Mouse (Mus musculus) bone marrow macrophage, adult 2 months (primary cell): ENCODE results near the gene Slc38a8. TPM values are rescaled to one million over a fixed set of nuclear protein-coding genes. Genes with fewer than 3 reads are reported as not detected.

Source experiments
- H3K27ac ChIP-seq: 2 replicates; pipeline ENCODE4 v1.5.1; 2012; ENCODE audit warnings: low read depth, low read length; ENCODE audit not compliant: insufficient read depth
- H3K4me1 ChIP-seq: 2 replicates; pipeline ENCODE4 v1.6.1; 2012; ENCODE audit warnings: low read length; ENCODE audit not compliant: control insufficient read depth, insufficient read depth
- H3K4me3 ChIP-seq: 2 replicates; pipeline ENCODE4 v1.5.1; 2012; ENCODE audit warnings: mild to moderate bottlenecking, low read length, moderate library complexity; ENCODE audit not compliant: insufficient read depth
- CTCF ChIP-seq: IDR thresholded peaks from 2 replicates; pipeline ENCODE4 v1.5.1; 2012; ENCODE audit warnings: low read depth, mild to moderate bottlenecking, low read length, moderate library complexity
- POLR2A ChIP-seq: IDR thresholded peaks from 2 replicates; pipeline ENCODE4 v1.6.1; 2012; ENCODE audit warnings: mild to moderate bottlenecking, low read depth, low read length, borderline replicate concordance
- polyA plus RNA-seq: library from polyadenylated mRNA; stranded (reverse); fragments of >200 nt; gene quantifications from 2 replicates; pipeline ENCODE4 v1.2.4, GENCODE M21; 2012; ENCODE audit not compliant: missing spikeins, insufficient read depth, insufficient read length

Gene Slc38a8
- polyA plus RNA-seq, result not detected in 2 replicates

DNA sequence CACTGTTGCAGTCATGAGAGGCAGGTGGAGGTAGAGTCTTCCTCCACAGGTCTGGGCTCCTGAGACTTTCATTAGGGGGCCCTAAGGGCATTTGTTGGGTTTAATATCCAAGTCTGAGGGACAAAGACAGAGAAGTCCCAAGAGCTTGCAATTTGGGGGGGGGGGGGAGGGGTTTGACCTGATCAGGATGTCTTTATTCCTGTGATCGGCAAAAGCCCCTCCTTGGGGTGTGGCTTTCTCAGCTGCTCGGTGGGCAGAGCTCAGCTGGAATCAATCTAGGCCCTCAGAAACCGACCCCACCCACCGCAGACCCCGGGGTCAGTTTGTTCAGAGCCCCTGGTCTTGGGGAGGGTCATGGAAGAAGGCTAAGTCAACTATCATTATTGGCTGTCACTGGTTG is at the start of gene Slc38a8:
Gene Slc38a8, minus strand, starts transcription at position 101 of the 400 bp plus-strand sequence.
- Histone ChIP-seq H3K4me3 (no peak within 1 kb of the TSS), H3K27ac (no peak within 1 kb of the TSS), H3K4me1 (no peaks in the 10 kb centered on the region)
- no peak for TF ChIP-seq CTCF
- no peak for TF ChIP-seq POLR2A

DNA sequence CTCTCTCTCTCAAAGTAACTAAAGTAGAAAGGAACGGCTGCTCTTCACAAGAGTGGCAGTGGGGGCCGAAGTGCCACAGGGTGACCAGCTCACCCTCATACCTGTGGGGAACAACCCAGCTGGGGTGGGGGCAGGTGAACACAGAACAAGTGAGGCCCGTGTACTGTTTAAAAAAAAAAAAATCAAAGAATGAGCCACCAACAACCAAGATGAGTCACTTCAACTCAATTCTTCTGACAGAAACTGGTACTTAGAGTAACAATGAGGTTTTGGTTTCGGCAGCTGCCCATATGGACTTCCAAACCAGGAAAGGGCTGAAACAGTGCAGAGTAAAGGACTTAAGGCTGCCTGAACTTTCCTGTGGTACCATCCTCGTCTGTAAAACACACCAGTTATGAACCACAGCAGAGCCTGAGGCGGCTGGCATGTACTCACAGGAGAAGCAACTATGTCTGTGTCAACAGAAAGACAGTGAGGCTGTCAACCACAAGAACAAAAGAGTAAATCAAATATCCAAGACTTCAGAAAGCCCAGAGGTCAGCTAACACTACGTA is 47.1 kb upstream of the Slc38a8 start:
- no peak overlapping the region for H3K4me3 ChIP-seq
- TF ChIP-seq POLR2A (no peak), CTCF (no peak)
- no peak overlapping the region for H3K27ac ChIP-seq
- H3K4me1 ChIP-seq, result peaks cover 22% of the 10 kb centered on the region

DNA sequence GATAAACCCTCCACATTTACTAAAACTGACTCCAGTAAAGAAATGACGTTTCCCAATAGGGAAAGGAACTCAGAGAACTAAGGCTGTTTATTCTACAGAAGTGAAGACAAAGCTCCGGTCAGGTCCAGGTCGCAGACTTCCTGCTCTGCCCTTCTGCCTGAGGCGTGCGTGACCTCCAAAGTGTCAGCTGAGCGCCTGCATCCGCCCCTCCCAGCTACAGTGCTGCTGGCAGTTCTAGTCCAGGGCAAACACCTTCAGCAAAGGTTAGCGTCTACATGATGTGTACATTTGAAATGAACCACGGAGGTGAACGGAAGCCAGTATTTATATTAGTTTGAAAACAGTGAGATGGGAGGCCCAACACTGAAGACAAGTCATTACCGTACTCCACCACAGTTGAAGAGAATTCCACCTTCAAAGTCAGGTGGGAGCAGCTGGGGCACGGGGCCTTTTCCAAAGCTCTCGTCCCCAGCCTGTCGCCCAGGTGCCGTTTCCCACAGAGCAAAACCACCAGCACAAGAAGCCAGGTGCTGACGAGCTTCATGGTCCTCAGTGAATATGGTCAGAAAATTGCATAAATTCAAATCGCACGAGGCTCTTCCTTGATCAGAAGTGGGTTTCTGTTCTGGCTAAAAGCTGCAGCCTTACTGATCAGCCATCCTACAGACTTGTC is 45.7 kb upstream of the Slc38a8 start:
- Histone ChIP-seq H3K4me1 (peaks cover 13% of the 10 kb centered on the region), H3K4me3 (no peak overlapping the region), H3K27ac (no peak overlapping the region)
- no peak for TF ChIP-seq POLR2A
- TF ChIP-seq CTCF, result no peak

DNA sequence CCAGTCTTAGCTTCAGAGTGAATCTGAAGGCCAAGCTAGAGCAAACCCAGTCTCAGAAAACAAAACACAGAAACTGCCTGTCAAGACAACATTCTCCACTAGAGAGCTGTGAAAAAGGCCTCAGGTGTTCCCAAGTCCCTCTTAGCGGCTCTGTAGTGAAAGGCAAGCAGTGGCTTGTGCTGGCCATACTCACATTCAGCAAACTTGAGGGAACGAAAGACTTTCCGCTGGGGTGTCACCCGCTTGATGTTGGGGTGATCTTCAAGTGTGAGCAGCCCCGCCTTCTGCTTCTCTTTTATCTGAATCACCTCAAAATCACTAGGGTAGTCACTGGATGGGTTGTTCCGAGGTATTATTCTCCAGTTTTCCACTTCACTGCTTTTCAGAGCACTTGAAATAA is 44.3 kb upstream of the Slc38a8 start:
- TF ChIP-seq CTCF (no peak), POLR2A (no peak)
- no peak overlapping the region for H3K27ac ChIP-seq
- H3K4me1 ChIP-seq, result peaks cover 1% of the 10 kb centered on the region; the same call in 1 of the 2 replicates
- no peak overlapping the region for H3K4me3 ChIP-seq

DNA sequence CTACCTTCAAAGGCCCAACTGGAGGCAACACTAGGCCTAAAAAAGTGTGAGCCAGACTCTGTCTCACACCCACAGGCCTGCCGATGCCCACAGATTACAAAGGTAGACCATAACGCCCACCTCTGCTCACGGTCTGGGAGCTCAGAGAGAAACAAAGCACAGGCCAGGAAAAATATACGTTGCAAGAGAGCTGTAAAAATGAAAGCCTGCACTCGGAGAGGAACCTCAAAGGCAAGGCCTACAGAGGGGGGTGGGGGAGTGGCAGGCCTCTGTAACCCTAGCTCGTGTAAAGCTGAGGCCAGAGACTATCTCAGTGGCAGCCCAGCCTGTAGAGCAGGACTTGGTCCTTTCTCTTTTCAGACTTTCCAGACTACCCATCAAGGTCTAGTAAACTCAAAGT is 43.7 kb upstream of the Slc38a8 start:
- no peak overlapping the region for H3K27ac ChIP-seq
- no peak overlapping the region for H3K4me3 ChIP-seq
- no peaks in the 10 kb centered on the region for H3K4me1 ChIP-seq
- TF ChIP-seq CTCF, result no peak
- no peak for TF ChIP-seq POLR2A

DNA sequence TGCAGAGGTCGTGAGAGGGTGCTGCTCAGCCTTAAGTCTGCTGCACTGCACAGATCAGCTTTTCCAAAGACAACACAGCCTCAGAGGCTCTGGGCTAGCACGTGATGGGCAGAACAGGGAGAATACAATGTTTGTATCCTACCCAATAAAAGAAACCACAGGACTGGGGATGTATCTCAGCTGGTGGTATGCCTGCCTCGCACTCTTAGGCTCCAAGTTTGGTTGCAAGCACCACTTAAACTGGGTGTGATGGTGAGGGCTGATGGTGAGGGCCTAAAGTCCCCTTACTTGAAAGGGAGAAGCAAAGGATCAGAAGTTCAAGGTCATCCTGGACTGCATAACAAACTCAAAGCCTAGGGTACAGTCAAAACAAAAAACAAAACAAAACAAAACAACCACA is 43.1 kb upstream of the Slc38a8 start:
- no peak for TF ChIP-seq CTCF
- TF ChIP-seq POLR2A, result no peak
- H3K27ac ChIP-seq, result no peak overlapping the region
- no peak overlapping the region for H3K4me3 ChIP-seq
- H3K4me1 ChIP-seq, result no peaks in the 10 kb centered on the region

DNA sequence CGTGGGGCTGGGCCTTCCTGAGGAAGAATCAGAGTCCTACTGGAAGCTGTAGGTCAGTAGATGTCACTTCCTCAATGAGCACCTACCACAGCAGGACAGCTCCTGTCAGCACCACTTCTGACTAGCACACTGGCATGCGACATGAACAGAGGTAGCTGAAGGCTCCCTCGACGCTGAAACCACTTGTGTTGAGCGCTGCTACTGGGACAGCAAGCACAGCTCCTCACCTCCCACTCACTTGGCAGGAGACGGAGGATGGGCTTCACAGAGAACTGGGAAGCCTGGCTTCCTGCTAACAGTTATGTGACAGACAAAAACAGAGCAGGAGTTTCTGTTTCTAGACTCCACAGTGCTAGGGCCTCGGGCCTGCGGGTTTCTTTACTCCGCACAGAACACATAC is 30.5 kb upstream of the Slc38a8 start:
- TF ChIP-seq CTCF (no peak), POLR2A (no peak)
- Histone ChIP-seq H3K4me1 (no peaks in the 10 kb centered on the region), H3K27ac (no peak overlapping the region), H3K4me3 (no peak overlapping the region)

DNA sequence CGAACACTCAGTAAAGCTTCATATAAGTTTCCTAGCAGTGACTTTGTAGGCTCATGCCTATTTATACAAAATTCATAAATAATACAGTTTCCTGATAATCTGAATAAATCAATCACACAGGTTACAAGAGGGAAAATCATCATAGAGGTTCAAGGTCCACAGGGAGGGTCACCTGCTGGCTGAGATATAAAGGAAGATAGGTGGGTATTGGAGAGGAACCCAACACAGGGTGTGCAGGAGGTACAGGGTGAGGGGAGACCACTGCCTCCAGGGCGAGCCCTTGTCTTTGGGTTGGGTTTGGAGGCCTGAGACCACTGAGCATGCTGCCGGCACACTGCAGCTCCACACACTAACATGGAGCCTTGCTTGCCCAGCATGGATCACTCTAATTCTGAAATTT is 29.9 kb upstream of the Slc38a8 start:
- TF ChIP-seq POLR2A, result no peak
- no peak for TF ChIP-seq CTCF
- Histone ChIP-seq H3K27ac (no peak overlapping the region), H3K4me3 (no peak overlapping the region), H3K4me1 (no peaks in the 10 kb centered on the region)

DNA sequence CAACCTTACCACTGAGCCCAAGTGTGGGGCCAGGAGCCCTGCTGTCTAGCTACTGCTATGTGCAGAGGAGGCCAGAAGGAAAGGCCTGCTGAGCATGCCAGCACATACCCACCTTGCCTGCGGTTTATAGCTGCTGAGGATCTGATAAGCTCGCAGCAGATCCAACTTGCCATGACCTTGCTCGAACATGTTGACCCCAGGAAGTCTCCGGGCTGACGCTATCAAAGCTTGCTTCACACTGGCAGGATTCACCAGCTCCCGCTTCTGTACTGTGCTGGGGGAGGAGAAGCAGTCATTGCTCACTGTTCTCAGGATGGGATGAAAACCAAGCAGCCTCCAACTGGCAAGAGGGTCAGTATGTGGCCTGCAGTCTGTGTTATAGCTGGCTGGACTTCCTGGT is 29.4 kb upstream of the Slc38a8 start:
- no peak for TF ChIP-seq POLR2A
- no peak for TF ChIP-seq CTCF
- Histone ChIP-seq H3K27ac (no peak overlapping the region), H3K4me3 (no peak overlapping the region), H3K4me1 (no peaks in the 10 kb centered on the region)

DNA sequence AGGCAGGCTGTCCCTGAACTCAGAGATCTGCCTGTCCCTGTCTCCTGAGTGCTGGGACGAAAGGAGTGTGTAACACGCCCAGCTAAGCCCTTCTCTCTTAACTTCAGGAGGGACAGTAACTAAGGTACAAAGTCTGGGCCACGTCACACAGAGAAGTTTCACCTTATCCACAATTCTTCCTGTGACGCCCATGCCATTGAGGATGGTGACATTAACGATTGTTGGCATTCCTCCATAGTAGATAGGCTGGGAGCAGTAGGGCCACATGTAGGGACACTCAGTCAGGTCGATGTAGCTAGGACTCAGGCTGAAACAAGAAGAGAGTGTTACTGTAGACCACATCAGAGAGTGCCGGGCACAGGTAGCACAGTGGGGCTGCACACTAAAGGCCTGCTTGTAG is 27.3 kb upstream of the Slc38a8 start:
- TF ChIP-seq POLR2A (no peak), CTCF (no peak)
- Histone ChIP-seq H3K27ac (no peak overlapping the region), H3K4me3 (no peak overlapping the region), H3K4me1 (no peaks in the 10 kb centered on the region)

DNA sequence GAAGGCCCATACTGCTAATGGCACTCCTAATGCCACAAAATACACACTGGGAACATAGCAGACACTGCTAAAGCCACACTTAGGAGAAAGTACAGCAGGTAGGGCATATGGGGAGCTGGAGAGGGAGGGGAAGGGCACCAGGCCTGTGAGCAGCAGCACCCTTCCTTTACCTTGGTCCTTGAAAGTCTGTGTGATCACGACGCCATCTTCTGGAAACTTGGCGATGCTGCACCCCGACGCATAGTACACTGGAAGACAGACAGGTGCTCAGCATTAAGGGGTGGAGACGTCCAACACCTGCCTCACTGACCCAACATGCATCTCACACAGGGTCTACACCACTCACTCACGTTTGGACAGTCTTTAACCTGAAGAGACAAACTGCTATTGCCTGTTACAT is 18.6 kb upstream of the Slc38a8 start:
- H3K4me3 ChIP-seq, result no peak overlapping the region
- H3K27ac ChIP-seq, result no peak overlapping the region
- no peaks in the 10 kb centered on the region for H3K4me1 ChIP-seq
- TF ChIP-seq POLR2A, result no peak
- no peak for TF ChIP-seq CTCF
